Mouse (Mus musculus): Measurements from ENCODE around the gene Ctnna3. TPM values are rescaled to one million over a fixed set of nuclear protein-coding genes. Genes with fewer than 3 reads are reported as not detected.

Gene Ctnna3
- polyA plus RNA-seq, 1 experiment, result 1.2 TPM

DNA sequence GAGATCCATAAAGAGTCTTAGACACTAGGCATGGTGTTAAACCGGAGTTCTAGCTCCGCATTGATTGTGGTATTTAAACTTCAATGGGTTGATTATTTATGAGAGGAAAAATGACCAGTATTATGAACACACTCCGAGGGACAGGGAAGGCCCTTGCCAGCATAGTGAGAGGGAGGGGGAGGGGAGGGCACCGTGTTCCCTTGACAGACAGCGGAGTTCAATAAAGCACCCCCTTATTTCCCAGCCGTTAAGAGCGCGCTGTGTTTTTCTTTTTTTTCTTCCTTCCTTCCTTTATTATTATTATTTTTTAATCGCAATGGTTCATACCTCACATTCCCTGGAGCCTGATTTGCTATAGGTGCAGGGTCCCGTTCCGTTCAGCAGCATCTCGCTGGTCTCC lies 657.6 kb downstream of the Ctnna3 start:
- TF ChIP-seq POLR2A (IDR thresholded peaks at IDR 0.05; ENCODE audit: borderline replicate concordance, control insufficient read depth, low read depth, low read length) (no peak), CTCF (IDR thresholded peaks at IDR 0.05; ENCODE audit: control insufficient read depth, insufficient read depth, low read length) (no peak)
- H3K27ac ChIP-seq (ENCODE audit: control insufficient read depth, insufficient read depth, low read depth, low read length, poor library complexity), result no peak overlapping the region
- H3K4me3 ChIP-seq (replicated peaks; ENCODE audit: control insufficient read depth, low read depth, low read length), result no peak overlapping the region
- H3K4me1 ChIP-seq (ENCODE audit: control insufficient read depth, insufficient read depth, low read length), result no peaks in the 10 kb centered on the region
- WGBS, result 4% methylated on average over 12 of the region's 12 CpGs

DNA sequence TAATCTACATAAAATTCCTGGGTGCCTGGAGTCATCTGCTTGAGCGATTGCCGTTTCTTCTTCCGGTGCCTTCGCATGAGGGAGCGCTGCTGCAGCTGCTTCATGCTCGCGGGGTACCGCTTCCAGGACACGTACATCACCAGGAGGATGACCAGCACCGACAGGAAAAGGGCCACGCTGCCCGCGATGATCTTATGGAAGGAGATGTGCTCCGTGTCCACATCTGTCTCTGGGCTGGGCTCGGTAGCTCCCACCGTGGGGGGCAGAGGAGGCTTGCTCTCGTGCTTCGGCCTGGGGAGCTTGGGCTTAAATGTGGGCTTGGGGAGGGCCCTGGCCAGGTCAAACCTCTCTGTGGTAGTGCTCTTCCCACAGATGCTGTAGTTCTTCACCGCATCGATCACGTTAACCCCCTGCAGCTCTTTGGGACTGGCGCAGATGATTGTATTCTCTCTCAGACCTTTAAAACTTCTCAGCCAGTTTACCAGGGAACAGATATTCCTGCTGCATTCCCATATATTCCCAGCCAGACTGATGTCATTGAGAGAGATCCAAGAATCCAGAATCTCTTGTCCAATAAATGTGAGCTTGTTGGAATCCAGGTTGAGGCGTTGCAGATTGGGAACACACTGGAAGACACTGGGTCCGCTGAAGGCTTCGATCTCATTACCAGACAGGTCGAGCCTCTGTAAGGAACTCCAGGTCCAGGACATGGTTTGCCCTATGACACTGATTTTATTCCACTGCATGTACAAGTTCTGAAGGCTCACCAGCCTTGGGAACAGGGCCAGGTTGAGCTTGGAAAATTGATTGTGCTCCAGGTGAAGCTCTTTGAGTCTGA lies 658.3 kb downstream of the Ctnna3 start:
- no peak for TF ChIP-seq CTCF (IDR thresholded peaks at IDR 0.05; ENCODE audit: control insufficient read depth, insufficient read depth, low read length)
- TF ChIP-seq POLR2A (IDR thresholded peaks at IDR 0.05; ENCODE audit: borderline replicate concordance, control insufficient read depth, low read depth, low read length), result no peak
- H3K4me3 ChIP-seq (replicated peaks; ENCODE audit: control insufficient read depth, low read depth, low read length), result no peak overlapping the region
- no peaks in the 10 kb centered on the region for H3K4me1 ChIP-seq (ENCODE audit: control insufficient read depth, insufficient read depth, low read length)
- WGBS, result 7% methylated on average over 26 of the region's 26 CpGs
- H3K27ac ChIP-seq (ENCODE audit: control insufficient read depth, insufficient read depth, low read depth, low read length, poor library complexity), result no peak overlapping the region

DNA sequence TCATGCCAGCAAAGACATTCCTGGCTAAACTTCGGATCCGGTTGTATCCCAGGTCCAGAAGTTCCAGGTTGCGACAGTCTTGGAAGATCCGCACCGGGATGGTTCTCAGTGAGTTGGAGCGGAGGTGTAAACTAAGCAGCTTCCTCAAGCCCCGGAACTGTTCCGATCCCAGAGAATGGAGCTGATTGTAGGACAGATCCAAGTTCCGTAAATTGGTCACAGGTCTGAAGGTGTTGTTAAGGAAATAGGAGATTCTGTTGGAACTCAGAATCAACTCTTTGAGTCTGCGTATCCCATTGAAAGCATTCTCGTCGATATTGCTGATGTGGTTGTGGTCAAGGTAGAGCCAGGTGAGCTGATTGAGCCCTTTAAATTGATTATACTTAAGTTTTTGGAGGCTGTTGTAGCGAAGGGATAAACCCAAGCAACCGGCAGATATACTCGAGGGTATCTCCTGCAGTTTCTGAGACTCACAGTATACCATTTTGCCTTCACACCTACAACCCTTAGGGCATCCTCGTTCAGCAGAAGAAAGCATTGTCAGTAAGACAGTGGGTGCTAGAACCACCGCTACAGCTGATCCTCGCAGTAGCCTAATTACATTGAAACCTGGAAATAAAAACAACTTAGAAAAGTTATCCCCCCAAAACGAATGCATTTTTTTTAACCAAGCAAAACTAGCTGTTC lies 659.0 kb downstream of the Ctnna3 start:
- Histone ChIP-seq H3K27ac (ENCODE audit: control insufficient read depth, insufficient read depth, low read depth, low read length, poor library complexity) (no peak overlapping the region), H3K4me3 (replicated peaks; ENCODE audit: control insufficient read depth, low read depth, low read length) (no peak overlapping the region), H3K4me1 (ENCODE audit: control insufficient read depth, insufficient read depth, low read length) (no peaks in the 10 kb centered on the region)
- no peak for TF ChIP-seq POLR2A (IDR thresholded peaks at IDR 0.05; ENCODE audit: borderline replicate concordance, control insufficient read depth, low read depth, low read length)
- TF ChIP-seq CTCF (IDR thresholded peaks at IDR 0.05; ENCODE audit: control insufficient read depth, insufficient read depth, low read length), result no peak
- 24% methylated on average over 19 of the region's 19 CpGs for WGBS

DNA sequence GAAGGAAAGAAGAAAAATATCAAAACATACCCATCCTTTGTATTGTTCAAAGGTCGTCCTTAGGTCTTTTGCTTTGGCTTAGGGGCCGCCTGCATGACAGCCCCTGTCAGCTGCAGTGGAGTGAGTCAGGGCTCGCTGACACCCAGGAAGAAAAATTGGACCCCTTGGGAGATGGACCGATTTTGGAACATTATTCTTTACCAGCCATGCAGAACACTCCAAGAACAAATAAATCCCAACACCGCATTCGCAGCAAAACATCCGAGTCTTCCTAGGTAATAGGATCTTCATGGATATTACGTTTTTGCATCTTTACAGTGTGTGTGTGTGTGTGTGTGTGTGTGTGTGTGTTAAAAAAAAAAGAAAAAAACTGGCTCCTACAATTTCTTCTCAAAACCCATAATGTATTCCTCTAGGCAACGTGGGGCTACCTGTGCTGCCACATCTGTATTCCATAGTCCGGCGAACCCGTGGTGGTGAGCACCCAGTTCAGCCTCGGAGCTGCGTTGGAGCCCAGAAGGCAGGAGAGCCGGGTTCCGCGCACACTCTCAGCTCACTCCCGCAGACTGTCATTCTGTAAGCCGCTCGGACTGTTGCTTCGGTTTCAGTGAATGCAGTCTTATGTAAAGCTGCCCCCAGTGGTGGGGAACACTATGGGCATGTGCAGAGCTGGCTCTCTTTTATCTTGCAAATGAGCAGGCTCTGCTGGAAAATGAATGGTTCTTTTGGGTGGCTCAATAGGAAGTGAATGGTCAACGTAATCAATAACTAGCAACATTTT lies 660.0 kb downstream of the Ctnna3 start, which contains the start of gene Lrrtm3:
TSS of gene Lrrtm3 (minus strand) at position 598 of the 781 bp plus-strand sequence.
- WGBS, result 5% methylated on average over 22 of the region's 22 CpGs
- no peak within 1 kb of the TSS for H3K4me3 ChIP-seq (replicated peaks; ENCODE audit: control insufficient read depth, low read depth, low read length)
- TF ChIP-seq POLR2A (IDR thresholded peaks at IDR 0.05; ENCODE audit: borderline replicate concordance, control insufficient read depth, low read depth, low read length), result no peak
- TF ChIP-seq CTCF (IDR thresholded peaks at IDR 0.05; ENCODE audit: control insufficient read depth, insufficient read depth, low read length), result no peak

DNA sequence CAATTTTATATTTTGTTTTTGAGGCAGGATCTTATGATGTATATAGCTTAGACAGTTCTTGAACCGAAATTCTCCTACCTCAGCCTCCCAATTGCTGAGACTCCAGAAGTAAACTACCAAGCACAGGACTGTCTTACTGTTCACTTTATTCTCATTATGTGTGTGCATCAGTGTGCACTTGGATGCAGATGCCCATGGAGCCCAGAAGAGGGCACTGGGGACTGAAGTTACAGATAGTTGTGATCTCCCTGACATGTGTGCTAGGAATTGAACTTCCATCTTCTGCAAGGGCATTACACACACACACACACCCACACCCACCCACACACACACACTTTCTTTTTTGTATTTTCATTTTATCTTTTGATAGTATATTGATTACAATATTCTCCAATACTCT lies 666.6 kb downstream of the Ctnna3 start:
- H3K4me3 ChIP-seq (replicated peaks; ENCODE audit: control insufficient read depth, low read depth, low read length), result no peak overlapping the region
- TF ChIP-seq CTCF (IDR thresholded peaks at IDR 0.05; ENCODE audit: control insufficient read depth, insufficient read depth, low read length) (no peak), POLR2A (IDR thresholded peaks at IDR 0.05; ENCODE audit: borderline replicate concordance, control insufficient read depth, low read depth, low read length) (no peak)
- no peak overlapping the region for H3K27ac ChIP-seq (ENCODE audit: control insufficient read depth, insufficient read depth, low read depth, low read length, poor library complexity)
- H3K4me1 ChIP-seq (ENCODE audit: control insufficient read depth, insufficient read depth, low read length), result no peaks in the 10 kb centered on the region
- 89% methylated on average over 1 of the region's 1 CpGs for WGBS

More for the DNA sequence above, 660.0 kb downstream of the Ctnna3 start, which contains the start of gene Lrrtm3:
- no peaks in the 10 kb centered on the region for H3K4me1 ChIP-seq (ENCODE audit: control insufficient read depth, insufficient read depth, low read length)
- H3K27ac ChIP-seq (ENCODE audit: control insufficient read depth, insufficient read depth, low read depth, low read length, poor library complexity), result no peak within 1 kb of the TSS

DNA sequence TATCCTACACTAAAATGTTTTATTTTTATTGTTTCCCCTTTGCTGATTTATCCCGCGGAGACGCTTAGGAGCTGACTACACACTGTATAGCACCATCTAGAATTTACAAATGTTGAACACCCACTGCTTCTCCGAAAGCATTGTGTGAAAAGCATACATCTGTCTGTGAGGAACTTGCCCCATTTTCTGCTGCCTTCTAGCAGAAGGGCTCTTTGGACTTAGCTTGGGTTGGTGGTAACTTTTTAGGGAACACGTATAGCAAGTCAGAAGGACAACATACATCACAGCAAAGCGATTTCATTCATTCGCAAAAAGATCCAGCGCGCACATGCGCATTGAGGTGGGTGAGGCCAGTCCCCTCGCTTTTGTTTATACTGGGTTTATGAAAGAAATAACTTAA lies 685.3 kb downstream of the Ctnna3 start:
- WGBS, result 89% methylated on average over 11 of the region's 11 CpGs

DNA sequence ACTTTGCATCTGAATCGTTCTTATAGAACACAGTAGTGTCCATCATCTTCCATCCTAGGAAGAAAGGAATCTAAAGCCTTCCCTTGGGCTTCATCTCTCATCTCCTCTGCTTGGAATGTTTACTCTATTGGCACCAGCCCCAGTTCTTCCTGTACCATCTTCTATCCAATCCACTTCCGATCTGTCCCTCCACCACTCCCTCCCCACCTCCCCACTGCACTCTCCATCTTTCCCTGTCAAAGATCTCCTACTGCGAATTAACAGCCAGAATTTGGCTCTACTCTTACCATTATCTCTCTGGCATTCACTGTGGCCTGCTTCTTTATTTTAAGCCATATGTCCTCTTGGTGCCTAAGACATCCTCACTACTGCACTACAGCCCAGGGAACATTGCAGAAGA lies 688.9 kb downstream of the Ctnna3 start:
- Histone ChIP-seq H3K4me3 (replicated peaks; ENCODE audit: control insufficient read depth, low read depth, low read length) (no peak overlapping the region), H3K4me1 (ENCODE audit: control insufficient read depth, insufficient read depth, low read length) (no peaks in the 10 kb centered on the region), H3K27ac (ENCODE audit: control insufficient read depth, insufficient read depth, low read depth, low read length, poor library complexity) (no peak overlapping the region)
- TF ChIP-seq POLR2A (IDR thresholded peaks at IDR 0.05; ENCODE audit: borderline replicate concordance, control insufficient read depth, low read depth, low read length) (no peak), CTCF (IDR thresholded peaks at IDR 0.05; ENCODE audit: control insufficient read depth, insufficient read depth, low read length) (no peak)
- 68% methylated on average over 3 of the region's 3 CpGs for whole genome bisulfite sequencing

More for the DNA sequence above, 685.3 kb downstream of the Ctnna3 start:
- Histone ChIP-seq H3K4me1 (ENCODE audit: control insufficient read depth, insufficient read depth, low read length) (no peaks in the 10 kb centered on the region), H3K27ac (ENCODE audit: control insufficient read depth, insufficient read depth, low read depth, low read length, poor library complexity) (no peak overlapping the region), H3K4me3 (replicated peaks; ENCODE audit: control insufficient read depth, low read depth, low read length) (no peak overlapping the region)
- TF ChIP-seq POLR2A (IDR thresholded peaks at IDR 0.05; ENCODE audit: borderline replicate concordance, control insufficient read depth, low read depth, low read length) (no peak), CTCF (IDR thresholded peaks at IDR 0.05; ENCODE audit: control insufficient read depth, insufficient read depth, low read length) (no peak)

All from bone marrow, adult 2 months (tissue).